Mouse (Mus musculus): ENCODE data around the gene Map3k3.
A peak's percentile ranks its signal among the peaks of the same experiment; 100 is the strongest.
"Not testable (repeated sequence)": the region's sequence is repeated elsewhere in the genome, so short reads cannot be mapped to it uniquely, and the experiment has no call there.

Map3k3 gene

DNA sequence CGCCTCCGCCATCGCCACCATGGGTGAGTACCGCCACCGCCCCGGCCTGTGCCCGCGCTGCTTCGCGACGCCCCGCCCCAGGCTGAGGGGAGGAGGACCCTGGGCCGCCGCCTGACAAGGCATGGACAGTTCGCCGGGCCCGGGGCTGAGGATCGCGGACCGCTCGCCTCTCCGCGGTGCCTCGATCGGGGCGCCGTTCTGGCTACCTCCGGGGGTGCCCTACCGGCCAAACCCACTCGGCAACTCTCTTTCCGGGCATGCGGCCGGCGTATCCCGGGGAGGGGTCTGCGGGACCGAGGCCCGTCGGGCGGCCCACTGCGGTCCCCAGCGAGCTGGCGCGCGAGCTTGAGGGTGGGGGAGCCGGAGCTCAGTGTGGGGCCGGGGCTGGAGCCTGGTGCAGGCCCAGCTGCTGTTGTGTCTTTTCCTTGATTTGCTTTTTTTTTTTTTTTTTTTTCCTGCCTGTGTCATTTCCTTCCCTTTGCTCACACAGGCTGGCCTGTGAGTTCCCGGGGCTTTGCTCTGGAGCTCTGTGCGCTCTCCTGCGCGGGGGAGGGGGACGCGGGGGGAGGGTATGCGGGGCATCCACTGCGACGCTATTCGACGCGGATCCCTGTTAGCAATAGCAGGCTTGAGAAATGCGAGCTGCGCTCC, 623 bp downstream of the Map3k3 start:
- DNase-seq: peak; percentile 74 to 88

DNA sequence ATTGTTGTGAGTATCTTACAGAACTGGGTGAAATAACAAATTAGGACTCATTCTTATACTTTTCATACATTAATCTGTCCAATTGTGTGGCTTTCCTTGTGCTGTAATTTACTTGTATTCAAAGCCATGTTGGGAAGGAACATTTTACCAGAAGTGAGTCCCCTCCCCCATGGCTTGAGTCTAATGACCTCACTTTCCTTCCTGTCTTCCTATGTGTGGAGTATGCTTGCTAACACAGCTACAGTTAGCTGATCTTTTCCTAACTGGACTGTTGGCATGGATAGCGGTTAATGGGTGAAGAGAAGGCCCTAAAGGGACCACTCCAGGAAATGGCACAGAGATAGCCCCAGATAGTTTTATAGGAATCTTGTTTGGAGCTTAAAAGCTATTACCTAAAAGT, 13.8 kb downstream of the Map3k3 start:
- peak; percentile 36 to 44 for DNase-seq

GRCm38 (mm10) chr11:106102866-106103265, 18.5 kb downstream of the Map3k3 start:
- no peak for DNase-seq

GRCm38 (mm10) chr11:106106047-106106587, 21.7 kb downstream of the Map3k3 start:
- peak in 1 of 2 experiments; percentile 23 for DNase-seq

DNA sequence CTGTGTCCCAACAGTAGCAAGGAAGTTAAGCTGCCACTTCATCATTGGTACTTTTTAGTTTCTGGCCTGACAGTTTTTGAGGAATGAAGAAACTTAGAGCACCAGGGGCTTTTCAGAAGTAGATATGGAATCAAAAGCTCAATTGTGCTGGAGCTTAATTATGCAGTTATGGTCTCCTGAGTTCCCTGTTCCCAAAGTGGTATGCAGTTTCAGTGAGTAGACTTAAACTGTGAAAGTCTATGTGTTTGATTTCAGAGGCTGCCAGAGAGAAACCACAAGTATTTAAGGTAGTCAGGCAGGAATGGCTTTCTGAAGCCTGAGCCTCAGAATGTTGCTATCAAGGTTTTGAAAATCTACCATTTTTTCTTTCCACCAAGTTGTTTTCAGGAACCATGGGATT, 27.3 kb downstream of the Map3k3 start:
- DNase-seq: no peak

DNA sequence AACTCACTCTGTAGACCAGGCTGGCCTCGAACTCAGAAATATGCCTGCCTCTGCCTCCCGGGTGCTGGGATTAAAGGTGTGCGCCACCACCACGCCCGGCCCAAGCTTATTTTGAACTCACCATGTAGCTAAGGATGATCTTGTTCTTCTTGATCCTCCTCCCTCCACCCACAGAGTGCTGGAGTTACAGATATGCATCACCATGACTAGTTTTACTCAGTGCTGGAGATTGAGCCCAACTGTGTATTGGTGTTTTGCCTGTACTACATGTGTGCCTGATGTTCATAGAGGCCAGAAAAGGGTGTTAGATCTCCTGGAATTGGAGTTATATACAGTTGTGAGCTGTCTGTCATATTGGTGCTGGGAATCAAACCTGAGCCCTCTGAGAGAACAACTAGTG, 37.8 kb downstream of the Map3k3 start:
- no peak for DNase-seq

DNA sequence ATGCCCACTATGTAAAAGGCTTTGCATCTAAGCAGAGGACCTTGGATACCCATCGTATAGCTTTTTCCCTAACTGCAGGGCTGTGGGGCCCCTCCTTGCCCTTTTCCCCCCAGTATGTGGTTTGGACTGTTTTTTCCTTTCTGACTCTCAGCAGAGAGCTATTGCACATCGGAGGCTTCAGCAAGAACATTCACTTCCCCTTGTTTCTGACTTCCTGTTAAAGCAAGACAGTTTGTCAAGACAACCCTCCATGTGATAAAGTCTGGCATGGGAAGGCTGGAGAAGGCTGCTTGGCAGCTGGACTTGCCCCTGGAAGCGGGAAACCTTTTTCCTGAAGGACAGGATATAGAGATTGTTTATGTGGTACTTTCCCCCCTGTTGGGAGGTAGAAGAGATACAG, 38.3 kb downstream of the Map3k3 start:
- peak; percentile 37 to 55 for DNase-seq

DNA sequence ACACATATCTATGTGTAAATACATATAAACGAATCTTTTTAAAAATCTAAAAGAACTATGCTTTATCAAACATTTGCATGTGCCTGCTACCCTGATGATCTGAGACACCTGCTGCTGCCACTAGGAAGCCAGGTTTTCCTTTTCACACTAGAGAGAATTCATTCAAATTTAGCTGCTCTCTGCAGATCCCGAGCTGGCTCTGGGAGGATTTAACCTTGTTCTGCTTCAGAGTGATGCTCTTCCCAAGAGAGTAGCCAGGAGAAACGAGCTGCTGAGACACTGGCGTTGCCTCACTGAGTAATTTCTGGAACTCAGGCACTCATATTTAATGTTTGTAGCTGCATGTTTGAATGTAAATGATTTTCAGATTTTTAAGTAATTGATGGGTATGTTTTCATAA, 40.4 kb downstream of the Map3k3 start:
- DNase-seq: no peak

- DNase-seq: no peak
These were observed 41.4 kb downstream of the Map3k3 start for GRCm38 (mm10) chr11:106125827-106126226.

GRCm38 (mm10) chr11:106126727-106127373, 42.4 kb downstream of the Map3k3 start:
- not testable (repeated sequence) for DNase-seq

- DNase-seq: no peak
These were observed 45.1 kb downstream of the Map3k3 start for GRCm38 (mm10) chr11:106129477-106129876.

DNA sequence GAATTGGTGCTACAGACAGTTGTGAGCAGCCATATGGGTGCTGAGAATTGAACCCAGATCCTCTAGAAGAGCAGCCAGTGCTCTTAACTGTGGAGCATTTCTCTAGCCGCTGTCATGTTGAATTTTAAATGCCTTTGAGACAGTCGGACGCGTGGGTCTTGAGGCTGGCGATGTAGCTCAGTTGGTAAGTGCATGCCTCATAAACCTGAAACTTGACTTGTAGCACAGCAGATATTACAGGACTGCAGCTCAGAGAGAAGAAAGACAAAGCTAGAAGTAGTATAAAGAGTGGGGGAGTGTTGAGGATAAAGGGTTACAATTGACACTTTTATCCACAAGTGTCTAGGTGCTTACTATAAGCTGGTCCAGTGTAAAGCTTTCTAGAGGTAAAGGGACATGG, 48.1 kb downstream of the Map3k3 start:
- DNase-seq: no peak

- peak; percentile 91 to 92 for DNase-seq
These were observed 50.4 kb downstream of the Map3k3 start for GRCm38 (mm10) chr11:106134580-106135528.

GRCm38 (mm10) chr11:106151219-106151618, 66.8 kb downstream of the Map3k3 start:
- no peak for DNase-seq

DNA sequence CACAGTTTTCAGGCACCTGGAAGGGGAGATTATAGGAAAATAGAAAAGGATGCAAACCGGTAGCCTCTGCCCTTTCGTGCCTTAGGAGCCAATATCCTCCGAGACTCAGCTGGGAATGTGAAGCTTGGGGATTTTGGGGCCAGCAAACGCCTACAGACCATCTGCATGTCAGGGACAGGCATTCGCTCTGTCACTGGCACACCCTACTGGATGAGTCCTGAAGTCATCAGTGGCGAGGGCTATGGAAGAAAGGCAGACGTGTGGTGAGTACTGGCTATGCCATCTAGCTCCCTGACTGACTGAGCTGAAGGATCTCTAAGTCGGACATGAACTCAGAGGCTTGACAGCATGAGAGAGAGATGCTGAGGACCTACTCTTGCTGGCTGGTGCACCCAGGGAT, 67.7 kb downstream of the Map3k3 start:
- no peak for DNase-seq

GRCm38 (mm10) chr11:106154091-106154490, 69.7 kb downstream of the Map3k3 start:
- DNase-seq: no peak

GRCm38 (mm10) chr11:106154770-106155169, 70.4 kb downstream of the Map3k3 start:
- peak; percentile 58 to 59 for DNase-seq

GRCm38 (mm10) chr11:106155761-106156160, 71.3 kb downstream of the Map3k3 start:
- no peak for DNase-seq

- DNase-seq: no peak
These were observed 71.8 kb downstream of the Map3k3 start for GRCm38 (mm10) chr11:106156257-106156656.

DNA sequence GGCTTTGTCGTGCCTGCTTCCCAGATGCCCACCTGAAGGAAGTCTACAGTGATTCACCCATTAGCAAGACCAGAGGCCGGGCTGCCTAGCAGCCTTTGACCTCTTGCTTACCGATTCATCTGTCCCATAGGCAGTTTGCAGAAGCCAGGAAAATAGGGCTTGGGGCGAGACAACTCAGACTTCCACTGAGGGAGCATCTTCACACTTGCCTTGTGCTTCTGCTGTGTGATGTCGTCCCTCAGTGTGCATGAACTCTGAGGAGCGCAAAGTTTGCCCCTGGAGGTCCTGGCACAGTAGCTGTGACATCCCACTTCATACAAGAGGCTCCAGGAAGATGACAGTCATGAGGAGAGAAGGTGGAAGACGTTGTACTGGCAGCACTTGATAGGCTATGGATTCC, 72.7 kb downstream of the Map3k3 start:
- DNase-seq: no peak

DNA sequence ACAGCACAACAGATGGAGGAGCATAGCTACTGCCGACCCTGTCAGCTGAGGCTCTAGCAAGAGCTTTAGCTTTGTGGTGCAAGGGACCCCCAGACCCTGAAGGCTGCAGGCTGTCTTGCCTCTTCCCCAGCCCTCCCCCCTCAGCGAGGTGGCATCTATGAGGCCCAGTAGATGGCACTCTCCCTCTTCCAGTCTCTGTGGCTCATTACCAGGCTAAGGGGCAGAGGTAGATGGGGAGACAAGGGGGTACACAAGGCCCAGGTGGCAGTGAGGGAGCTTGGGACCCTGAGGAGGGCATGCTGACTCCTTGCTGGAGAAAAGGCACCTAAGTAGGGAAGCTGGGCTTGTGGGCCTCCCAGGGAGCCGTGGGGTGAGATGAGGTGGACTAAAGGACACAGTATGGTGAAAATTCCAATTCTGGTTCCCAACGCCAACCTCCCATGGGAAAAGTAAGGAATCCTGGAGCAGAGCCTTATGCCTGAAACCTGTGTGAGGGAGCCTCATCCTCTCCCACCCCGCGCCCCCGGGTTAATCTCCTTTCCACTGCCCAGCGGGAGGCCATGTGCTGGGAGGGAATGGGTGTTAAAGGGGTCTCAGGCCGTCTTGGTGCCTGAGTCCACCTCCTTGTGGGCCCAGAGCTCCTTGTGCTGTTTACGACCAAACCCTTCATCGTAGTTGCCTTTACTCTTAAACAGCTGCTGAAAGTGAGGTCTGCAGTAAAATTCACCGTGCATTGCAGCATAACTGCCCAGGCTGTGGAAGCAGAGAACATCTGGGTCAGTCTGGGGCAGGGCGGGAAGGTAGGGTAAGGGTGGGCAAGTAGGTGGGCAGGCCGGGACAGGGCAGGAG, 73.9 kb downstream of the Map3k3 start:
- peak; percentile 26 to 59 for DNase-seq

- peak; percentile 14 to 43 for DNase-seq
These were observed 74.5 kb downstream of the Map3k3 start for GRCm38 (mm10) chr11:106158930-106159215.
